Mouse (Mus musculus): ENCODE data around the gene 2010300C02Rik. TPM values are rescaled to one million over a fixed set of nuclear protein-coding genes. Genes with fewer than 3 reads are reported as not detected.
A peak's percentile ranks its signal among the peaks of the same experiment; 100 is the strongest.

Gene 2010300C02Rik
- polyA plus RNA-seq, 1 experiment from 2014 or later: 2.5 TPM

DNA sequence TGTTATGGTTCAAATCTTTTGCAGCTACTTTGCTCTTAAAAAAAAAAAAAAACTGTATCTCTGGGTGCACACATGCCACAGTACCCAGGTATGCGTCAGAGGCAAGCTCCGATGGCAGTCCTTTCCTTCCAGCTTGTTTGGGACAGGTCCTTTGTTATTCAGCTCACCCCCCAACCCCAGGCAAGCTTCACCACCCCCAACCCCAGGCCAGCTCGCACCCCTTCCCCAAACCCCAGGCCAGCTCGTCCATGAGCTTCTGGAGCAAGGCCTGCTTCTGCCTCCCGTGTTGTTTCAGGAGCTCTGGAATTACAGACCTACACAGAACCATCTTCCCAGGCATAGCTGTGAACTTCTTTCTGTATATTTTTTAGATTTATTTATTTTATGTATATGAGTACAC lies 83.1 kb downstream of the 2010300C02Rik start:
- no peak overlapping the region for H3K4me2 ChIP-seq (replicated peaks)
- no peaks in the 10 kb centered on the region for H3K9me3 ChIP-seq (ENCODE audit: control insufficient read depth, low read length)
- H3K27me3 ChIP-seq (ENCODE audit: control insufficient read depth, insufficient read depth, low read length): no peaks in the 10 kb centered on the region
- H3K36me3 ChIP-seq (replicated peaks; ENCODE audit: control insufficient read depth, insufficient read depth): no peaks in the 10 kb centered on the region
- ATAC-seq (ENCODE audit: low FRiP score) (no peak), DNase-seq (ENCODE audit: low spot score) (no peak)
- H3K27ac ChIP-seq: no peak overlapping the region
- H3K4me1 ChIP-seq (replicated peaks; ENCODE audit: control insufficient read depth, insufficient read depth, low read length): no peaks in the 10 kb centered on the region
- no peak overlapping the region for H3K4me3 ChIP-seq (replicated peaks; ENCODE audit: low read length)
- no peak overlapping the region for H3K9ac ChIP-seq
- WGBS: 90% methylated on average over 5 of the region's 5 CpGs

GRCm38 (mm10) chr1:37636169-37636568 lies 83.7 kb downstream of the 2010300C02Rik start:
- no peaks in the 10 kb centered on the region for H3K36me3 ChIP-seq (replicated peaks; ENCODE audit: control insufficient read depth, insufficient read depth)
- no peak for DNase-seq (ENCODE audit: low spot score)

GRCm38 (mm10) chr1:37635716-37636115 lies 84.2 kb downstream of the 2010300C02Rik start:
- no peaks in the 10 kb centered on the region for H3K9me3 ChIP-seq (ENCODE audit: control insufficient read depth, low read length)
- H3K4me2 ChIP-seq (replicated peaks): no peak overlapping the region
- H3K4me1 ChIP-seq (replicated peaks; ENCODE audit: control insufficient read depth, insufficient read depth, low read length): no peaks in the 10 kb centered on the region
- DNase-seq (ENCODE audit: low spot score) (no peak), ATAC-seq (ENCODE audit: low FRiP score) (no peak)
- H3K27ac ChIP-seq: no peak overlapping the region
- 77% methylated on average over 7 of the region's 7 CpGs for WGBS
- no peak overlapping the region for H3K9ac ChIP-seq
- H3K4me3 ChIP-seq (replicated peaks; ENCODE audit: low read length): no peak overlapping the region
- no peaks in the 10 kb centered on the region for H3K27me3 ChIP-seq (ENCODE audit: control insufficient read depth, insufficient read depth, low read length)
- H3K36me3 ChIP-seq (replicated peaks; ENCODE audit: control insufficient read depth, insufficient read depth): no peaks in the 10 kb centered on the region

More at GRCm38 (mm10) chr1:37636169-37636568, 83.7 kb downstream of the 2010300C02Rik start:
- no peak overlapping the region for H3K9ac ChIP-seq
- H3K4me1 ChIP-seq (replicated peaks; ENCODE audit: control insufficient read depth, insufficient read depth, low read length): no peaks in the 10 kb centered on the region
- H3K27me3 ChIP-seq (ENCODE audit: control insufficient read depth, insufficient read depth, low read length): no peaks in the 10 kb centered on the region
- no peak overlapping the region for H3K4me3 ChIP-seq (replicated peaks; ENCODE audit: low read length)
- no peak overlapping the region for H3K27ac ChIP-seq
- no peak for ATAC-seq (ENCODE audit: low FRiP score)
- no peaks in the 10 kb centered on the region for H3K9me3 ChIP-seq (ENCODE audit: control insufficient read depth, low read length)
- H3K4me2 ChIP-seq (replicated peaks): no peak overlapping the region
- 80% methylated on average over 1 of the region's 2 CpGs for WGBS

GRCm38 (mm10) chr1:37634658-37635057 lies 85.2 kb downstream of the 2010300C02Rik start:
- H3K36me3 ChIP-seq (replicated peaks; ENCODE audit: control insufficient read depth, insufficient read depth): no peaks in the 10 kb centered on the region
- H3K9me3 ChIP-seq (ENCODE audit: control insufficient read depth, low read length): no peaks in the 10 kb centered on the region
- H3K4me2 ChIP-seq (replicated peaks): no peak overlapping the region
- no peaks in the 10 kb centered on the region for H3K27me3 ChIP-seq (ENCODE audit: control insufficient read depth, insufficient read depth, low read length)
- no peak overlapping the region for H3K4me3 ChIP-seq (replicated peaks; ENCODE audit: low read length)
- ATAC-seq (ENCODE audit: low FRiP score): no peak
- peak; percentile 56 for DNase-seq (ENCODE audit: low spot score)
- no peaks in the 10 kb centered on the region for H3K4me1 ChIP-seq (replicated peaks; ENCODE audit: control insufficient read depth, insufficient read depth, low read length)
- H3K9ac ChIP-seq: no peak overlapping the region
- WGBS: 28% methylated on average over 4 of the region's 4 CpGs
- H3K27ac ChIP-seq: no peak overlapping the region

DNA sequence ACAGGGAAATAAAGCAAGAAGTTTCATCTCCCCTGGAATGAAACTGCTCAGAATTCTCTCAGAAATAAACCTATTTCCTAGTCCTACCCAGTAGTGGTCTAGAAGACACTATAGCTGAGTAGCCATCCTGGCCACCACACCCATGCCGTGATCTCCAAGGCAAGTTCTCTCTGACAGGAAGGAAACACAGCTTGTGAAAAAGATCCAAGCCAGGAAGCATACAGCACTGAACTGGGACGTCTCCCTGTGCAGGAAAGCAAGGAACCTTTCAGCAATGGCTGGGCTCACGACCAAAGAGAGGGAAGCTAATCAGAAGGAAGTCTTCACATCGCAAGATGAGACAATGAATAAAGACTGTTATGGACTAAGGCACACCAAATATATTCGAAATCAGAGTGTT lies 86.4 kb downstream of the 2010300C02Rik start:
- Histone ChIP-seq H3K27me3 (ENCODE audit: control insufficient read depth, insufficient read depth, low read length) (no peaks in the 10 kb centered on the region), H3K36me3 (replicated peaks; ENCODE audit: control insufficient read depth, insufficient read depth) (no peaks in the 10 kb centered on the region), H3K4me1 (replicated peaks; ENCODE audit: control insufficient read depth, insufficient read depth, low read length) (no peaks in the 10 kb centered on the region), H3K9ac (no peak overlapping the region), H3K4me3 (replicated peaks; ENCODE audit: low read length) (no peak overlapping the region), H3K9me3 (ENCODE audit: control insufficient read depth, low read length) (no peaks in the 10 kb centered on the region), H3K27ac (no peak overlapping the region), H3K4me2 (replicated peaks) (no peak overlapping the region)
- WGBS: 72% methylated on average over 5 of the region's 5 CpGs
- DNase-seq (ENCODE audit: low spot score) (no peak), ATAC-seq (ENCODE audit: low FRiP score) (no peak)

DNA sequence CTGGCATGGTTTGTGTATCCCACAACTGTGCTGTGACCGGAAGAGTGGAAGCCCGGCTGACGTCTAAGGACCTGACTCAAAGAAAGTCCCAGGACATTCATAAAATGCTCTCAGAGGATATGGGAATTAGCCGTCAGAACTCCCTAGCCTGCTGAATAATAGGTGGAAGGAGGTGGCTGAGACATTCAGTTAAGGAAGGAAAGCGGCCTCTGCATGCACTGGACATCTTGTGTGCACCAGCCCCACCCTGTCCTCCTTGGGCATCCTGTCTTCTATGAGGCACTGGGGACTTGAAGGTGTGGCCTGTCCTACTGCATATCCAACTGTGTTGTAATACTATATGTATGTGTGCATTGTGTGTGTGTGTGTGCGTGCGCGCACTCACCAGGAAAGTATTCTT lies 87.5 kb downstream of the 2010300C02Rik start:
- no peak overlapping the region for H3K4me3 ChIP-seq (replicated peaks; ENCODE audit: low read length)
- H3K36me3 ChIP-seq (replicated peaks; ENCODE audit: control insufficient read depth, insufficient read depth): no peaks in the 10 kb centered on the region
- H3K4me1 ChIP-seq (replicated peaks; ENCODE audit: control insufficient read depth, insufficient read depth, low read length): no peaks in the 10 kb centered on the region
- ATAC-seq (ENCODE audit: low FRiP score) (no peak), DNase-seq (ENCODE audit: low spot score) (no peak)
- no peak overlapping the region for H3K4me2 ChIP-seq (replicated peaks)
- no peak overlapping the region for H3K9ac ChIP-seq
- H3K27me3 ChIP-seq (ENCODE audit: control insufficient read depth, insufficient read depth, low read length): no peaks in the 10 kb centered on the region
- H3K27ac ChIP-seq: no peak overlapping the region
- no peaks in the 10 kb centered on the region for H3K9me3 ChIP-seq (ENCODE audit: control insufficient read depth, low read length)
- 86% methylated on average over 8 of the region's 8 CpGs for WGBS

DNA sequence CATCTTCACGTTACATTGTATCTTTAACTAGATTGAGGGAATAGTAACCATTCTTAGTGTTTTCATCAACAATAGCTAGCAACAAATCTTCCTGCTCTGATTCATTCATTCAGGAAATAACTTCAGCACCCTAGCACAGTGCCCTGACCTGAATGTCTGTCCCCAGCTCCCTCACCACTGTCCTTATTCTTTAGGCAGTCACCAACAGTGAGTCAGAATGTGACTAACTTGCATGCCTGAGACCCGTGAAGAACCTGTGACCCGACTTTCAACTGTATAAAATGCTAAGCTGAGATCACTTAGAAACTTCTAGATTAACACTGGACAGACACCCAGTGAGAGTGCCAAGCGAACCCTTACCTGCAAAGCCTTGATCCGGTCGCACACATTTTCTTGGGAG lies 88.4 kb downstream of the 2010300C02Rik start:
- 86% methylated on average over 6 of the region's 6 CpGs for WGBS
- no peak overlapping the region for H3K4me3 ChIP-seq (replicated peaks; ENCODE audit: low read length)
- DNase-seq (ENCODE audit: low spot score): no peak
- no peaks in the 10 kb centered on the region for H3K4me1 ChIP-seq (replicated peaks; ENCODE audit: control insufficient read depth, insufficient read depth, low read length)
- no peak for ATAC-seq (ENCODE audit: low FRiP score)
- no peak overlapping the region for H3K4me2 ChIP-seq (replicated peaks)
- no peaks in the 10 kb centered on the region for H3K9me3 ChIP-seq (ENCODE audit: control insufficient read depth, low read length)
- H3K27ac ChIP-seq: no peak overlapping the region
- no peaks in the 10 kb centered on the region for H3K36me3 ChIP-seq (replicated peaks; ENCODE audit: control insufficient read depth, insufficient read depth)
- no peaks in the 10 kb centered on the region for H3K27me3 ChIP-seq (ENCODE audit: control insufficient read depth, insufficient read depth, low read length)
- no peak overlapping the region for H3K9ac ChIP-seq

DNA sequence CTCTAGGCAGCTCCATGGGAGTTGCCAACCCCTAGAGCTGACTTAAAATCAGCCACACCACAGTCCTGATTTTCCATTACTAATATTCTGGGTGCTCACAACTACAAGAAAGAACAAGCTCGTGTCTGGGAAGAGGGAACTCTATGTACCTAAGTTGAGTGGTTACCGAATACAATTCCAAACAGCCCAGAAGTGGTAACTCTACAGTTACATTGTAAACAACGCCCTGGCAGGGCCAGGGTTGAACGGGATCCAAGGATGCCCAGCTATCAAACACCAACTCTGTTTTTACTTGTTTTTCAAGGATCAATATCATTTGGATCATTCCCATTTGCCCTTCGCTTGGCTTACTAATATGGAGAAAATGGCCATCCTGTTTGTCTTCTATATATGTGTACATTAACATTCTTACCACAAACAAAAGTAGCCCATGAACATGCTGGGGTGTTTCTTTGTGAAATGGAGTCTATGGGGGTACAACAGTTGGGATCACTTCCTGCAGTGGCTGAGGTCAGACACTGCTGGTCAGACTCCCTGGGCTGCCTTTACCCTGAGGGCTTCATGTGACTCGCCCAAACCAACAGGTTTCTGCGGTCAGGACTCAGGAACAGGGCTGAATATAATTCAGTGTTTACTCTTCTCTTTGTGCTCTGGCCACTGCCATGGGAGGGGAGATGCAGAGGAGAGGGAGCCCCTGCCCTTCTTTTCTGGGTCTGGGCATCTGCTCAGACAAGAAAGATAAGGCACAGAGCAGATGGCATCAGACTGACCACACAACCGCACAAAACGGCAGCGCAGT lies 89.3 kb downstream of the 2010300C02Rik start:
- H3K4me1 ChIP-seq (replicated peaks; ENCODE audit: control insufficient read depth, insufficient read depth, low read length): no peaks in the 10 kb centered on the region
- whole genome bisulfite sequencing: 91% methylated on average over 10 of the region's 10 CpGs
- no peak for ATAC-seq (ENCODE audit: low FRiP score)

GRCm38 (mm10) chr1:37629876-37630275 lies 90.0 kb downstream of the 2010300C02Rik start:
- no peaks in the 10 kb centered on the region for H3K4me1 ChIP-seq (replicated peaks; ENCODE audit: control insufficient read depth, insufficient read depth, low read length)
- no peak for ATAC-seq (ENCODE audit: low FRiP score)
- no peak overlapping the region for H3K4me3 ChIP-seq (replicated peaks; ENCODE audit: low read length)
- H3K36me3 ChIP-seq (replicated peaks; ENCODE audit: control insufficient read depth, insufficient read depth): no peaks in the 10 kb centered on the region
- no peaks in the 10 kb centered on the region for H3K9me3 ChIP-seq (ENCODE audit: control insufficient read depth, low read length)
- no peak overlapping the region for H3K27ac ChIP-seq
- DNase-seq (ENCODE audit: low spot score): no peak
- H3K4me2 ChIP-seq (replicated peaks): no peak overlapping the region
- H3K27me3 ChIP-seq (ENCODE audit: control insufficient read depth, insufficient read depth, low read length): no peaks in the 10 kb centered on the region
- no peak overlapping the region for H3K9ac ChIP-seq
- 97% methylated on average over 5 of the region's 5 CpGs for WGBS

More for the DNA sequence above, 89.3 kb downstream of the 2010300C02Rik start:
- Histone ChIP-seq H3K27ac (no peak overlapping the region), H3K9ac (no peak overlapping the region), H3K36me3 (replicated peaks; ENCODE audit: control insufficient read depth, insufficient read depth) (no peaks in the 10 kb centered on the region), H3K27me3 (ENCODE audit: control insufficient read depth, insufficient read depth, low read length) (no peaks in the 10 kb centered on the region), H3K4me3 (replicated peaks; ENCODE audit: low read length) (no peak overlapping the region), H3K9me3 (ENCODE audit: control insufficient read depth, low read length) (no peaks in the 10 kb centered on the region), H3K4me2 (replicated peaks) (no peak overlapping the region)
- DNase-seq (ENCODE audit: low spot score): no peak
